Comparison of ENCODE assay signal across 8 mouse cellular contexts in genomic region chr5:118036888-118037797, GRCm38 (mm10). TPM values are rescaled to one million over a fixed set of nuclear protein-coding genes. Genes with fewer than 3 reads are reported as not detected.
DNase-seq lines count a peak whose midpoint lies in the region; ATAC-seq and TF ChIP-seq lines count a peak whose summit lies in the region.

No protein-coding gene starts in this region.

- DNase-seq in kidney, postnatal 4 days: no peak
- peak; percentile 5 for DNase-seq in CH12.LX (ENCODE audit: extremely low read depth)
- peak; percentile 47 to 51 for DNase-seq in cerebellum, postnatal 10 days
- peak; percentile 49 to 83 for DNase-seq in left cerebral cortex, postnatal 25 days (ENCODE audit: low spot score in 2 of 2)
- DNase-seq in urinary bladder, postnatal 14 days (ENCODE audit: low spot score): no peak
- no peak for DNase-seq in layer of hippocampus, adult 9-11 months
- no peak for DNase-seq in lung, postnatal 4 days

- H3K4me1 ChIP-seq in kidney, embryonic 15.5 days: peaks cover 22% of the 10 kb centered on the region
- peaks cover 8 to 32% of the 10 kb centered on the region in 2 experiments for H3K4me1 ChIP-seq in CH12.LX (ENCODE audit: control insufficient read depth in 1 of 2, insufficient read depth in 2 of 2)

- TF ChIP-seq RAD21 in CH12.LX (IDR thresholded peaks at IDR 0.05; ENCODE audit: low read depth, low read length): no peak

- H3K4me3 ChIP-seq in kidney, embryonic 15.5 days (replicated peaks): no peak overlapping the region; the same call in 1 of the 2 replicates
- H3K4me3 ChIP-seq in CH12.LX (replicated peaks in 1 of 3; ENCODE audit: low read depth in 2 of 3, low read length in 2 of 3, poor library complexity in 1 of 3): no peak overlapping the region

- dilution Hi-C loops in CH12.LX (cut with MboI; ENCODE audit: extremely low pct_ligation_motif_present, extremely low pct_unique_long_range_greater_than_20kb, low sequenced_read_pairs): no loop called here

- H3K27ac ChIP-seq in kidney, embryonic 15.5 days: 0 out of 2 replicates have a peak overlapping the region, but pooled peaks have one; percentile 11
- no peak overlapping the region for H3K27ac ChIP-seq in CH12.LX (ENCODE audit: insufficient read depth, low read depth)

- no peak for TF ChIP-seq CTCF in CH12.LX (conservative IDR thresholded peaks at IDR 0.05 in 1 of 2, IDR thresholded peaks at IDR 0.05 in 1 of 2; ENCODE audit: low read depth in 2 of 2, low read length in 2 of 2)

- H3K9ac ChIP-seq in kidney, embryonic 15.5 days: no peak overlapping the region
- no peak overlapping the region for H3K9ac ChIP-seq in CH12.LX (ENCODE audit: insufficient read depth, low read depth)

- no peak for TF ChIP-seq EP300 in CH12.LX (IDR thresholded peaks at IDR 0.05; ENCODE audit: low read length)

- no peak for ATAC-seq in kidney, embryonic 15.5 days (replicated peaks; ENCODE audit: low FRiP score)

- peaks cover 10% of the 10 kb centered on the region for H3K9me3 ChIP-seq in kidney, embryonic 15.5 days (replicated peaks)
- H3K9me3 ChIP-seq in CH12.LX (replicated peaks; ENCODE audit: low read length): peaks cover 14% of the 10 kb centered on the region

- 38% methylated on average over 25 of the region's 25 CpGs for WGBS in kidney, embryonic 15.5 days

- TF ChIP-seq POLR2A in CH12.LX (IDR thresholded peaks at IDR 0.05; ENCODE audit: low read depth, low read length): no peak

- H3K79me2 ChIP-seq in CH12.LX (replicated peaks; ENCODE audit: control insufficient read depth, extremely low read depth, insufficient read depth, poor library complexity, severe bottlenecking): no peaks in the 10 kb centered on the region

- in situ Hi-C loops in CH12.LX (cut with MboI; ENCODE audit: low pct_ligation_motif_present, low pct_unique_long_range_greater_than_20kb, low sequenced_read_pairs): no loop called here

- H3K4me2 ChIP-seq in kidney, embryonic 15.5 days: peak overlapping the region; percentile 37
- no peak overlapping the region for H3K4me2 ChIP-seq in CH12.LX (ENCODE audit: insufficient read depth, low read depth, poor library complexity, severe bottlenecking)

- H3K36me3 ChIP-seq in kidney, embryonic 15.5 days: no peaks in the 10 kb centered on the region
- no peaks in the 10 kb centered on the region for H3K36me3 ChIP-seq in CH12.LX (replicated peaks in 1 of 2; ENCODE audit: control insufficient read depth in 1 of 2, insufficient read depth in 1 of 2, low read length in 1 of 2)

- H3K27me3 ChIP-seq in kidney, embryonic 15.5 days: no peaks in the 10 kb centered on the region
- H3K27me3 ChIP-seq in CH12.LX (replicated peaks): no peaks in the 10 kb centered on the region

- intact Hi-C loops in left cerebral cortex, postnatal 25 days (cut with DNase I): loop anchor here (1.0 kb wide), 2 partner anchors 8 to 16 kb away; no protein-coding TSS in a partner anchor

TF ChIP-seq in CH12.LX, 34 proteins besides CTCF, POLR2A, EP300 and RAD21:
- no peak for TF ChIP-seq MEF2A (IDR thresholded peaks at IDR 0.05; ENCODE audit: borderline replicate concordance, low read depth, low read length)
- no peak for TF ChIP-seq JUN (IDR thresholded peaks at IDR 0.05; ENCODE audit: insufficient read depth, low read depth, low read length)
- TF ChIP-seq CHD1 (IDR thresholded peaks at IDR 0.05; ENCODE audit: low read depth, low read length): no peak
- no peak for TF ChIP-seq USF1 (IDR thresholded peaks at IDR 0.05; ENCODE audit: low read depth, low read length)
- TF ChIP-seq MAX (IDR thresholded peaks at IDR 0.05; ENCODE audit: low read length): no peak
- TF ChIP-seq ZNF384 (IDR thresholded peaks at IDR 0.05; ENCODE audit: low read depth, low read length): no peak
- no peak for TF ChIP-seq NRF1 (IDR thresholded peaks at IDR 0.05; ENCODE audit: low read depth, low read length)
- TF ChIP-seq MXI1 (IDR thresholded peaks at IDR 0.05; ENCODE audit: low read depth, low read length): no peak
- no peak for TF ChIP-seq TCF12 (IDR thresholded peaks at IDR 0.05; ENCODE audit: low read depth, low read length)
- TF ChIP-seq ELF1 (IDR thresholded peaks at IDR 0.05; ENCODE audit: low read depth, low read length): no peak
- TF ChIP-seq CHD2 (IDR thresholded peaks at IDR 0.05; ENCODE audit: low read length): no peak
- TF ChIP-seq GABPA (IDR thresholded peaks at IDR 0.05; ENCODE audit: insufficient replicate concordance, low read depth, low read length): no peak
- TF ChIP-seq ZKSCAN1 (IDR thresholded peaks at IDR 0.05; ENCODE audit: borderline replicate concordance, low read depth, low read length): no peak
- TF ChIP-seq E2F4 (IDR thresholded peaks at IDR 0.05; ENCODE audit: insufficient replicate concordance, low read depth, low read length): no peak
- TF ChIP-seq MAFK (IDR thresholded peaks at IDR 0.05; ENCODE audit: insufficient replicate concordance, low read length): no peak
- no peak for TF ChIP-seq SIN3A (IDR thresholded peaks at IDR 0.05; ENCODE audit: low read length)
- no peak; the same call in 1 of the 2 replicates for TF ChIP-seq ZMIZ1 (IDR thresholded peaks at IDR 0.05; ENCODE audit: low read depth, low read length)
- no peak for TF ChIP-seq PAX5 (IDR thresholded peaks at IDR 0.05; ENCODE audit: low read length)

RNA-seq across cellular contexts. Expression of gene Tesc, which starts 9.6 kb away (rescaled TPM):
- 17.1 and 18.6 TPM in 2 replicates for polyA plus RNA-seq in kidney, embryonic 15.5 days (2015; fragmentation: Nextera tagmentation; extraction: Ambion mirVana)
- total RNA-seq in CH12.LX (2012; rRNA removed) (0.13 and 0.34 TPM in 2 replicates), CH12.LX (2014; rRNA removed) (1.3 TPM in 1 of 2 replicates, not detected in the other)
- polyA plus RNA-seq in CH12.LX (2012; ENCODE audit: insufficient read length, low read depth): 0.80 and 0.90 TPM in 2 replicates
- total RNA-seq in left cerebral cortex, postnatal 25 days (2021): 10 to 100 TPM; 90.0 to 94.0 TPM

Comparison
In these comparisons a context has a peak if more than half of its experiments do, and no peak if none do; other contexts are left out.
1. DNase-seq: peak in CH12.LX (single experiment), cerebellum, postnatal 10 days (2 of 2) and left cerebral cortex, postnatal 25 days (2 of 2); none in kidney, postnatal 4 days (0 of 2), urinary bladder, postnatal 14 days (single experiment), layer of hippocampus, adult 9-11 months (single experiment) and lung, postnatal 4 days (0 of 2).
2. RNA of gene Tesc, which starts 9.6 kb away (total RNA-seq): 90.0 to 94.0 TPM in left cerebral cortex, postnatal 25 days; 0.13 to 1.3 TPM in CH12.LX; every median in the first group is over 10 times any median in the second.